Mouse (Mus musculus) spleen, adult 12 weeks (tissue): ENCODE data around the gene Spdye4a.

ENCODE experiments used
- DNase-seq: peaks from one replicate; pipeline ENCODE4 v3.0.0; 2022; ENCODE audit warnings: low spot score

Gene Spdye4a

GRCm38 (mm10) chr5:143226790-143227189 is at the start of gene Spdye4a:
Gene Spdye4a, minus strand, starts transcription at chr5:143226890.
- DNase-seq = no peak

- no peak for DNase-seq
Observed at GRCm38 (mm10) chr5:143275761-143276160, 49.1 kb upstream of the Spdye4a start.

- peak; percentile 39 for DNase-seq
Observed at GRCm38 (mm10) chr5:143272540-143273330, 46.0 kb upstream of the Spdye4a start.

- DNase-seq = no peak
Observed at GRCm38 (mm10) chr5:143272108-143272507, 45.4 kb upstream of the Spdye4a start.

- no peak for DNase-seq
Observed at GRCm38 (mm10) chr5:143271642-143272041, 45.0 kb upstream of the Spdye4a start.

GRCm38 (mm10) chr5:143270151-143270519 is 43.4 kb upstream of the Spdye4a start:
- no peak for DNase-seq

- DNase-seq = peak; percentile 33
Observed at GRCm38 (mm10) chr5:143269363-143270150, 42.9 kb upstream of the Spdye4a start, which contains the start of gene Zfp316. Gene Zfp316, minus strand, starts transcription at chr5:143270022.

- no peak for DNase-seq
Observed at GRCm38 (mm10) chr5:143268985-143269362, 42.3 kb upstream of the Spdye4a start.

- DNase-seq = no peak
Observed at GRCm38 (mm10) chr5:143266794-143267193, 40.1 kb upstream of the Spdye4a start.

GRCm38 (mm10) chr5:143265409-143265808 is 38.7 kb upstream of the Spdye4a start:
- no peak for DNase-seq

- DNase-seq = no peak
Observed at GRCm38 (mm10) chr5:143264689-143265088, 38.0 kb upstream of the Spdye4a start.

GRCm38 (mm10) chr5:143261636-143262035 is 34.9 kb upstream of the Spdye4a start:
- DNase-seq = no peak

GRCm38 (mm10) chr5:143255802-143256201 is 29.1 kb upstream of the Spdye4a start:
- DNase-seq = no peak

- no peak for DNase-seq
Observed at GRCm38 (mm10) chr5:143255131-143255519, 28.4 kb upstream of the Spdye4a start.

- DNase-seq = no peak
Observed at GRCm38 (mm10) chr5:143254487-143255130, 27.9 kb upstream of the Spdye4a start.

- DNase-seq = no peak
Observed at GRCm38 (mm10) chr5:143253881-143254486, 27.3 kb upstream of the Spdye4a start.

GRCm38 (mm10) chr5:143253186-143253880 is 26.6 kb upstream of the Spdye4a start:
- no peak for DNase-seq

GRCm38 (mm10) chr5:143252791-143253185 is 26.1 kb upstream of the Spdye4a start:
- DNase-seq = no peak

- DNase-seq = no peak
Observed at GRCm38 (mm10) chr5:143252039-143252438, 25.3 kb upstream of the Spdye4a start.

- DNase-seq = no peak
Observed at GRCm38 (mm10) chr5:143244926-143245325, 18.2 kb upstream of the Spdye4a start.

- DNase-seq = no peak
Observed at GRCm38 (mm10) chr5:143236036-143236435, 9.3 kb upstream of the Spdye4a start.
